Mouse (Mus musculus): ENCODE results near the gene Emc8.

DNA sequence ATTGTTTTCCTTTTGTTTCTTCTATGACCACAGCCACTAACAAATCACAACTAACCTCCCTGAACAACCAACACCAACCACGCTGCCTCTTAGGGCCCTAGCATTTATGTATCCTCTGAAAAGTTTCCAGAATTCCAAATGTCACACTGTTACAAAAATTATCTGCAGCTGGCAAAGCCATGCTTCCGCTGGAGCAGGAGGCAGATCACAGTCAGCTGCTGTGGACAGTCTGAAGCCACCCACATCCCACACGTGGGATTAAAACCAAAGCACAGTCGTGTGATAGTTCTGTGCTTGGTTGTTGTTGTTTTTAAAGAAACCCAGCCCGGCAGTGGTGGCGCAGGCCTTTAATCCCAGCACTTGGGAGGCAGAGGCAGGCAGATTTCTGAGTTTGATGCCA is 30.7 kb upstream of the Emc8 start:
- no peak for TF ChIP-seq POLR2A (IDR thresholded peaks at IDR 0.05; ENCODE audit: insufficient read length, low read depth)
- no peak for TF ChIP-seq MAX (IDR thresholded peaks at IDR 0.05; ENCODE audit: low read depth)
